Mouse (Mus musculus) olfactory bulb, adult 2 months (tissue): ENCODE results near the gene 5330417H12Rik.

Experiments used
- CTCF ChIP-seq: fragments of 200-500 bp; IDR thresholded peaks from 2 replicates; pipeline ENCODE4 v1.5.1; 2012; ENCODE audit warnings: low read depth, mild to moderate bottlenecking, low read length, moderate library complexity; ENCODE audit not compliant: insufficient read depth
- POLR2A ChIP-seq: fragments of 200-500 bp; IDR thresholded peaks from 2 replicates; pipeline ENCODE4 v1.6.1; 2012; ENCODE audit warnings: mild to moderate bottlenecking, low read depth, low read length, moderate library complexity; ENCODE audit not compliant: insufficient read depth

- TF ChIP-seq CTCF: no peak
- no peak for TF ChIP-seq POLR2A
Observed at GRCm38 (mm10) chr7:107666262-107666902, 41.4 kb upstream of the 5330417H12Rik start.
